Mouse (Mus musculus) forebrain, embryonic 13.5 days (tissue): Measurements from ENCODE around the gene Zfp449. TPM values are rescaled to one million over a fixed set of nuclear protein-coding genes. Genes with fewer than 3 reads are reported as not detected.

Experiments used
- ATAC-seq: fragments of 200-750 bp; cut with Nextera tagmentation; 2 replicates; pipeline ENCODE4 v1.8.0; 2017
- H3K27ac ChIP-seq: fragments of 300-500 bp; sonication (generic); 2 replicates; pipeline ENCODE4 v1.5.1; 2015; ENCODE audit warnings: inconsistent platforms, mild to moderate bottlenecking, moderate library complexity
- H3K27me3 ChIP-seq: fragments of 300-500 bp; sonication (generic); 2 replicates; pipeline ENCODE4 v1.6.1; 2015; ENCODE audit warnings: mild to moderate bottlenecking, inconsistent platforms
- H3K36me3 ChIP-seq: fragments of 300-500 bp; sonication (generic); 2 replicates; pipeline ENCODE4 v1.6.1; 2015; ENCODE audit warnings: mild to moderate bottlenecking, inconsistent platforms; ENCODE audit not compliant: poor library complexity, severe bottlenecking
- H3K4me1 ChIP-seq: fragments of 300-500 bp; sonication (generic); 2 replicates; pipeline ENCODE4 v1.6.1; 2015; ENCODE audit warnings: inconsistent platforms
- H3K4me2 ChIP-seq: fragments of 300-500 bp; sonication (generic); 2 replicates; pipeline ENCODE4 v1.6.1; 2015; ENCODE audit warnings: inconsistent platforms, mild to moderate bottlenecking, moderate library complexity
- H3K4me3 ChIP-seq: fragments of 300-500 bp; sonication (generic); 2 replicates; pipeline ENCODE4 v1.5.1; 2015; ENCODE audit warnings: mild to moderate bottlenecking, inconsistent platforms
- H3K9ac ChIP-seq: fragments of 300-500 bp; sonication (generic); 2 replicates; pipeline ENCODE4 v1.6.1; 2015; ENCODE audit warnings: mild to moderate bottlenecking, inconsistent platforms
- H3K9me3 ChIP-seq: fragments of 300-500 bp; sonication (generic); replicated peaks from 2 replicates; pipeline ENCODE4 v1.6.1; 2016; ENCODE audit warnings: inconsistent platforms
- WGBS: fragments of 180-500 bp; shearing (Covaris S2); methylation state at CpG from one replicate; pipeline ENCODE4 v1.1.7; 2015; 5-methylcytosine and 5-hydroxymethylcytosine counted together
- polyA plus RNA-seq: library from polyadenylated mRNA; unstranded; fragments of >200 nt; fragmentation: Nextera tagmentation; extraction: Ambion mirVana; gene quantifications from 2 replicates; pipeline ENCODE4 v1.2.1, GENCODE M21; 2015

Gene Zfp449
- polyA plus RNA-seq, 1 experiment from 2014 or later, result 3.9 TPM

- no peak for ATAC-seq
- WGBS, result 24% methylated on average over 2 of the region's 2 CpGs
- Histone ChIP-seq H3K4me1 (no peaks in the 10 kb centered on the region), H3K4me2 (no peak overlapping the region), H3K36me3 (no peaks in the 10 kb centered on the region), H3K27ac (no peak overlapping the region), H3K9me3 (no peaks in the 10 kb centered on the region), H3K27me3 (no peaks in the 10 kb centered on the region), H3K4me3 (no peak overlapping the region), H3K9ac (no peak overlapping the region)
Measured at GRCm38 (mm10) chrX:56404646-56405045, 58.4 kb downstream of the Zfp449 start.

DNA sequence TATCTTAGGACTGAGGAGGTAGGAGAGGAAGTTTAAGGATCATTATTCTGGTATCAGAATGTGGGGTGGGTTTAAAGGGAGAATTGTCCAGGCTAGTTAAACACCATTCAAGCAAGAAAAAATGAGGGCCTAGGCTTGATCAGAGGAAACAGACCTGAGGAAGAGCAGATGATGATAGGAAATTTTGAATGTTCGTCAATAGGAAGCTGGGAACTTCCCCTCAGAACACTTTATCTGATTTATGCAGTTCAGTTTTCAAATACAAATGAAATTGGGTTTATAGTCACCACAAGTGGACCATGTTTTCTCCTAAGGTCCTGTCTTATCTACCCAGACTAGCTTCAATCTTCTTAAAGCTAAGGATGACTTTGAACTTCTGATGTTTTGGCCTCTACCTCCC is 59.3 kb downstream of the Zfp449 start:
- 70% methylated on average over 1 of the region's 1 CpGs for WGBS
- Histone ChIP-seq H3K36me3 (no peaks in the 10 kb centered on the region), H3K27ac (no peak overlapping the region), H3K27me3 (no peaks in the 10 kb centered on the region), H3K4me3 (no peak overlapping the region), H3K9ac (no peak overlapping the region), H3K9me3 (no peaks in the 10 kb centered on the region), H3K4me2 (no peak overlapping the region), H3K4me1 (no peaks in the 10 kb centered on the region)
- no peak for ATAC-seq

- H3K9me3 ChIP-seq, result no peaks in the 10 kb centered on the region
- H3K4me1 ChIP-seq, result no peaks in the 10 kb centered on the region
- 45% methylated on average over 5 of the region's 5 CpGs for WGBS
- H3K9ac ChIP-seq, result no peak overlapping the region
- no peak overlapping the region for H3K4me2 ChIP-seq
- H3K4me3 ChIP-seq, result no peak overlapping the region
- H3K36me3 ChIP-seq, result no peaks in the 10 kb centered on the region
- no peaks in the 10 kb centered on the region for H3K27me3 ChIP-seq
- H3K27ac ChIP-seq, result no peak overlapping the region
- no peak for ATAC-seq
Measured at GRCm38 (mm10) chrX:56406128-56406527, 59.9 kb downstream of the Zfp449 start.

Other genes with a start within 250 kb of the Zfp449 start
- 0.35 TPM in 1 of 2 replicates, not detected in the other for gene 3830403N18Rik, start 209.8 kb upstream of the Zfp449 start, polyA plus RNA-seq
- not detected in 2 replicates for gene Gm773, start 133.5 kb upstream of the Zfp449 start, polyA plus RNA-seq
- gene Smim10l2a, start 28.2 kb downstream of the Zfp449 start, polyA plus RNA-seq, result 6.3 and 9.0 TPM in 2 replicates
- gene Gm2174, start 101.6 kb downstream of the Zfp449 start, polyA plus RNA-seq, result 1.4 and 1.5 TPM in 2 replicates
- 16.4 and 19.4 TPM in 2 replicates for gene Ints6l, start 108.5 kb downstream of the Zfp449 start, polyA plus RNA-seq
- not detected in 2 replicates for gene Gm10477, start 178.3 kb downstream of the Zfp449 start, polyA plus RNA-seq
- gene Gm648, start 203.2 kb downstream of the Zfp449 start, polyA plus RNA-seq, result not detected in 2 replicates